Mouse (Mus musculus) central nervous system, embryonic 14 days (tissue): ENCODE results near the gene Agbl1. TPM values are rescaled to one million over a fixed set of nuclear protein-coding genes. Genes with fewer than 3 reads are reported as not detected.

Source experiments
- polyA plus RNA-seq: library from polyadenylated mRNA; depleted of rRNA; stranded (reverse); fragments of >200 nt; gene quantifications from 2 replicates; pipeline ENCODE4 v1.2.3, GENCODE M21; 2012; rRNA removed

Gene Agbl1
- 0.11 and 0.14 TPM in 2 replicates for polyA plus RNA-seq

DNA sequence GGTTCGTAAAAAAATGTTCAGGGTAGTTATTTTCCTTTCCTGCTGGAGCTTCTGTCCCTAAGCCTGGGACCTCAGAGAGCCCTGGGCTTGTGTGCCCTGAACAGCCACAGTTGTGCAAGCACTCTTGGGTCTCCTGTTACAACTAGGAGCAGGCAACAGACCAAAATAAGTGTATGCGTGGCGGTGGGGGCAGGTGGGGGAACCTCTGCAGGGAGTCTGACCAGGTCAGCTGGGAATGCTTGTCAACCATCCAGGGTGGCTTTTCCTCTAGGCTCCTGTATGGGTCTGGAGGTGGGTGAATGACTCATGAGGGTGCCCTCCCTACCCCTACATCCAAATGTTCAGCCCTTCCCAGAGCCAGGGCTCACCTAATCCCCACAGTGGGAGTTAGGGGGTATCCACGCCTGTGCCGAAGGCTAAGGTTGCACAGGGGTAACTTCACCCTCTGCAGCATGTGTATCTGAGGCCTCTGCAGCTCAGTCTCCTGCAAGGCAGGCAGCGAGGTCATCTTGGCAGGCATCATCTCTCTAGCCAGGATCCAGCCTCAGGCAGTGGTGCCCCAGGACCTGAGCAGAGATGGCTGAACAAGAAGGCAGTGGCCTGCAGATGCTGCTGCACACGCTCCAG lies at the start of gene Agbl1:
Gene Agbl1 (plus strand): TSS at position 577 of the 627 bp plus-strand sequence.

